In the genomic region with DNA sequence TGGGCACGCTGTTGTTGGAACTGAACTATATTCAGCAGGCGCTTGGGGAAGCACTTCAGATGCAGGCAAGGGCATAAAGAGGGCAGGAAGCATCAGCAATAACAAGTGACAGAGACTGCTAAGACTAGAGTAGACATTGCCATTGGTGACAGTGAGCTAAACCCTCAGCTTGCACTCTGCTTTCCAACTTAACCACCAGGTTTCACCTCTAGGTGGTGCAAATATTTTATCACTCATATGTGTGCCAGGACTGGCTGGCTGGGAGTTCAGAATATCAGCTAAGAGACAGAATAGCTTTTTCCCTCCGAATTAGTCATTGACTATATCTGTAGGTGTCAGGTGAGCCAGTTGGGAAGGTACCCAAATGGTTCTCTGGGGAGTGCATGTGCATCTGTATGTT, we compare ENCODE assay signal across 10 mouse cellular contexts. TPM values are rescaled to one million over a fixed set of nuclear protein-coding genes. Genes with fewer than 3 reads are reported as not detected.
DNase-seq lines count a peak whose midpoint lies in the region; ATAC-seq and TF ChIP-seq lines count a peak whose summit lies in the region.
"Had no signal": no experiment of that assay in that cellular context is flagged by ENCODE, and none has a peak within 500 bp of the region (broad histone marks: within the 10 kb centered on the region; RNA-seq: fewer than 3 reads in every experiment).

No protein-coding gene starts in this region.

- H3K27ac ChIP-seq in cerebellum, adult 2 months (ENCODE audit: insufficient read depth, low read length), result no peak overlapping the region
- H3K27ac ChIP-seq in hindbrain, embryonic 16.5 days (ENCODE audit: low read depth, low read length), result no peak overlapping the region
- H3K27ac ChIP-seq in hindbrain, embryonic 11.5 days (ENCODE audit: low read depth, low read length), result no peak overlapping the region
- H3K27ac ChIP-seq: hindbrain, embryonic 15.5 days had no signal

- 0 out of 2 replicates have a peak, but pooled peaks have one; percentile 56 for ATAC-seq in hindbrain, embryonic 16.5 days
- ATAC-seq in hindbrain, embryonic 11.5 days (ENCODE audit: low FRiP score), result no peak

- no peak overlapping the region for H3K4me2 ChIP-seq in hindbrain, embryonic 16.5 days (ENCODE audit: low read length)
- H3K4me2 ChIP-seq in hindbrain, embryonic 11.5 days (replicated peaks; ENCODE audit: low read depth, low read length), result no peak overlapping the region
- H3K4me2 ChIP-seq: hindbrain, embryonic 15.5 days had no signal

- no peaks in the 10 kb centered on the region for H3K27me3 ChIP-seq in cerebellum, adult 2 months (ENCODE audit: control insufficient read depth, insufficient read depth, low read length)
- no peaks in the 10 kb centered on the region for H3K27me3 ChIP-seq in hindbrain, embryonic 16.5 days (replicated peaks; ENCODE audit: control insufficient read depth, insufficient read depth, low read length)
- H3K27me3 ChIP-seq in hindbrain, embryonic 11.5 days (ENCODE audit: control insufficient read depth, insufficient read depth, low read length), result no peaks in the 10 kb centered on the region
- H3K27me3 ChIP-seq: hindbrain, embryonic 15.5 days had no signal

- no peak overlapping the region for H3K4me3 ChIP-seq in cerebellum, adult 2 months (replicated peaks; ENCODE audit: insufficient read depth, low read depth, low read length)
- no peak overlapping the region for H3K4me3 ChIP-seq in hindbrain, embryonic 16.5 days (ENCODE audit: low read length)
- no peak overlapping the region for H3K4me3 ChIP-seq in hindbrain, embryonic 11.5 days (ENCODE audit: low read depth, low read length)
- H3K4me3 ChIP-seq: hindbrain, embryonic 15.5 days had no signal

- H3K36me3 ChIP-seq in hindbrain, embryonic 16.5 days (ENCODE audit: control insufficient read depth, insufficient read depth, low read length), result peaks cover 13% of the 10 kb centered on the region
- no peaks in the 10 kb centered on the region for H3K36me3 ChIP-seq in hindbrain, embryonic 11.5 days (ENCODE audit: control insufficient read depth, insufficient read depth, low read length)

- DNase-seq in cerebellum, adult 2 months, result peak in 1 of 2 experiments; percentile 21
- DNase-seq in cerebellum, adult 11-12 months, result no peak
- no peak for DNase-seq in hindbrain, embryonic 11.5 days (ENCODE audit: low spot score)
- peak; percentile 17 for DNase-seq in right cerebral cortex, postnatal 25 days
- no peak for DNase-seq in right cerebral cortex, adult 18-20 months
- no peak for DNase-seq in urinary bladder, postnatal 25 days (ENCODE audit: low spot score)
- DNase-seq in ovary, postnatal 14 days (ENCODE audit: low spot score), result no peak
- DNase-seq: B cell, adult 2 months had no signal

- peaks cover 10% of the 10 kb centered on the region for H3K4me1 ChIP-seq in cerebellum, adult 2 months (ENCODE audit: control insufficient read depth, insufficient read depth, low read length)
- no peaks in the 10 kb centered on the region for H3K4me1 ChIP-seq in hindbrain, embryonic 16.5 days (ENCODE audit: control insufficient read depth, insufficient read depth, low read depth, low read length)
- H3K4me1 ChIP-seq in hindbrain, embryonic 11.5 days (replicated peaks; ENCODE audit: control insufficient read depth, insufficient read depth, low read length), result no peaks in the 10 kb centered on the region
- H3K4me1 ChIP-seq: hindbrain, embryonic 15.5 days had no signal

- no peak overlapping the region for H3K9ac ChIP-seq in hindbrain, embryonic 16.5 days (ENCODE audit: low read depth, low read length)
- H3K9ac ChIP-seq in hindbrain, embryonic 11.5 days (ENCODE audit: low read depth, low read length), result no peak overlapping the region
- H3K9ac ChIP-seq: hindbrain, embryonic 15.5 days had no signal

- H3K9me3 ChIP-seq in hindbrain, embryonic 16.5 days (ENCODE audit: control insufficient read depth, low read length), result no peaks in the 10 kb centered on the region
- no peaks in the 10 kb centered on the region for H3K9me3 ChIP-seq in hindbrain, embryonic 11.5 days (ENCODE audit: control insufficient read depth, low read length)
- H3K9me3 ChIP-seq: hindbrain, embryonic 15.5 days had no signal

- 75% methylated on average over 3 of the region's 3 CpGs for WGBS in cerebellum, adult 2 months
- WGBS in hindbrain, embryonic 16.5 days, result 88% methylated on average over 3 of the region's 3 CpGs
- 89% methylated on average over 3 of the region's 3 CpGs for WGBS in hindbrain, embryonic 11.5 days

- TF ChIP-seq CTCF in cerebellum, adult 2 months (IDR thresholded peaks at IDR 0.05; ENCODE audit: borderline replicate concordance, insufficient read depth, low read depth, low read length), result peak; percentile 24; the same call in 1 of the 2 replicates

- TF ChIP-seq POLR2A in cerebellum, adult 2 months (IDR thresholded peaks at IDR 0.05; ENCODE audit: borderline replicate concordance, insufficient read depth, low read length), result no peak

RNA-seq across cellular contexts. Expression of gene Clec16a, which starts 41.4 kb away (rescaled TPM):
- polyA plus RNA-seq in cerebellum, adult 2 months (2012; rRNA removed), result 48.7 and 51.2 TPM in 2 replicates
- polyA plus RNA-seq in hindbrain, embryonic 16.5 days (2015; fragmentation: Nextera tagmentation; extraction: Ambion mirVana), result 60.7 and 66.7 TPM in 2 replicates
- 47.5 and 55.7 TPM in 2 replicates for polyA plus RNA-seq in hindbrain, embryonic 11.5 days (2014; fragmentation: Nextera tagmentation; extraction: Ambion mirVana)

RNA-seq across cellular contexts. Expression of gene Dexi, which starts 43.7 kb away (rescaled TPM):
- polyA plus RNA-seq in cerebellum, adult 2 months (2012; rRNA removed), result 126 and 143 TPM in 2 replicates
- 8.7 and 16.9 TPM in 2 replicates for polyA plus RNA-seq in hindbrain, embryonic 16.5 days (2015; fragmentation: Nextera tagmentation; extraction: Ambion mirVana)
- 21.9 and 23.2 TPM in 2 replicates for polyA plus RNA-seq in hindbrain, embryonic 11.5 days (2014; fragmentation: Nextera tagmentation; extraction: Ambion mirVana)
